Mouse (Mus musculus) erythroblast, embryonic 14.5 days (primary cell): ENCODE measurements around the gene Enpp6.

Experiments
- GATA1 ChIP-seq: IDR thresholded peaks from 2 replicates; pipeline ENCODE4 v1.6.1; 2012; ENCODE audit warnings: low read length, inconsistent platforms, mixed read lengths
- TAL1 ChIP-seq: IDR thresholded peaks from 3 replicates; pipeline ENCODE4 v1.6.1; 2012; ENCODE audit warnings: low read length, inconsistent platforms, mixed read lengths

GRCm38 (mm10) chr8:46943337-46943736 is 43.4 kb upstream of the Enpp6 start:
- no peak for TF ChIP-seq GATA1
- no peak for TF ChIP-seq TAL1
